Mouse (Mus musculus) heart, embryonic 13.5 days (tissue): ENCODE measurements around the gene Serinc2. TPM values are rescaled to one million over a fixed set of nuclear protein-coding genes. Genes with fewer than 3 reads are reported as not detected.
A peak's percentile ranks its signal among the peaks of the same experiment; 100 is the strongest.

Source experiments
- ATAC-seq: fragments of 200-750 bp; cut with Nextera tagmentation; 2 replicates; pipeline ENCODE4 v1.8.0; 2017; ENCODE audit warnings: moderate TSS enrichment; ENCODE audit not compliant: insufficient number of reproducible peaks, low FRiP score, low TSS enrichment; ENCODE audit errors: extremely low read depth
- H3K27ac ChIP-seq: fragments of 300-500 bp; sonication (generic); replicated peaks from 2 replicates; pipeline ENCODE4 v1.5.1; 2015; ENCODE audit warnings: moderate library complexity, mild to moderate bottlenecking, inconsistent platforms
- H3K27me3 ChIP-seq: fragments of 300-500 bp; sonication (generic); replicated peaks from 2 replicates; pipeline ENCODE4 v1.6.1; 2015; ENCODE audit warnings: mild to moderate bottlenecking, inconsistent platforms
- H3K36me3 ChIP-seq: fragments of 300-500 bp; sonication (generic); 2 replicates; pipeline ENCODE4 v1.6.1; 2015; ENCODE audit warnings: mild to moderate bottlenecking, inconsistent platforms
- H3K4me1 ChIP-seq: fragments of 300-500 bp; sonication (generic); 2 replicates; pipeline ENCODE4 v1.6.1; 2015; ENCODE audit warnings: inconsistent platforms
- H3K4me2 ChIP-seq: fragments of 300-500 bp; sonication (generic); 2 replicates; pipeline ENCODE4 v1.6.1; 2015; ENCODE audit warnings: inconsistent platforms, mild to moderate bottlenecking, moderate library complexity
- H3K4me3 ChIP-seq: fragments of 300-500 bp; sonication (generic); 2 replicates; pipeline ENCODE4 v1.5.1; 2015; ENCODE audit warnings: moderate library complexity, mild to moderate bottlenecking, inconsistent platforms
- H3K9ac ChIP-seq: fragments of 300-500 bp; sonication (generic); 2 replicates; pipeline ENCODE4 v1.6.1; 2015; ENCODE audit warnings: inconsistent platforms, mild to moderate bottlenecking, moderate library complexity
- H3K9me3 ChIP-seq: fragments of 300-500 bp; sonication (generic); 2 replicates; pipeline ENCODE4 v1.6.1; 2016; ENCODE audit warnings: inconsistent platforms
- WGBS: fragments of 180-500 bp; shearing (Covaris S2); methylation state at CpG from one replicate; pipeline ENCODE4 v1.1.7; 2015; ENCODE audit warnings: mixed read lengths; 5-methylcytosine and 5-hydroxymethylcytosine counted together
- polyA plus RNA-seq: library from polyadenylated mRNA; unstranded; fragments of >200 nt; fragmentation: Nextera tagmentation; extraction: Ambion mirVana; gene quantifications from 2 replicates; pipeline ENCODE4 v1.2.1, GENCODE M21; 2015

The Serinc2 gene
- polyA plus RNA-seq, 1 experiment from 2014 or later, result 10.9 TPM

GRCm38 (mm10) chr4:130274346-130275015 lies 4.5 kb downstream of the Serinc2 start:
- Histone ChIP-seq H3K36me3 (no peaks in the 10 kb centered on the region), H3K4me1 (peaks cover 23% of the 10 kb centered on the region), H3K4me2 (peak overlapping the region; percentile 94), H3K4me3 (peak overlapping the region; percentile 66), H3K9ac (peak overlapping the region; percentile 83), H3K27ac (peak overlapping the region; percentile 63), H3K9me3 (no peaks in the 10 kb centered on the region), H3K27me3 (peaks cover 94% of the 10 kb centered on the region)
- WGBS, result 1% methylated on average over 29 of the region's 29 CpGs
- no peak for ATAC-seq

DNA sequence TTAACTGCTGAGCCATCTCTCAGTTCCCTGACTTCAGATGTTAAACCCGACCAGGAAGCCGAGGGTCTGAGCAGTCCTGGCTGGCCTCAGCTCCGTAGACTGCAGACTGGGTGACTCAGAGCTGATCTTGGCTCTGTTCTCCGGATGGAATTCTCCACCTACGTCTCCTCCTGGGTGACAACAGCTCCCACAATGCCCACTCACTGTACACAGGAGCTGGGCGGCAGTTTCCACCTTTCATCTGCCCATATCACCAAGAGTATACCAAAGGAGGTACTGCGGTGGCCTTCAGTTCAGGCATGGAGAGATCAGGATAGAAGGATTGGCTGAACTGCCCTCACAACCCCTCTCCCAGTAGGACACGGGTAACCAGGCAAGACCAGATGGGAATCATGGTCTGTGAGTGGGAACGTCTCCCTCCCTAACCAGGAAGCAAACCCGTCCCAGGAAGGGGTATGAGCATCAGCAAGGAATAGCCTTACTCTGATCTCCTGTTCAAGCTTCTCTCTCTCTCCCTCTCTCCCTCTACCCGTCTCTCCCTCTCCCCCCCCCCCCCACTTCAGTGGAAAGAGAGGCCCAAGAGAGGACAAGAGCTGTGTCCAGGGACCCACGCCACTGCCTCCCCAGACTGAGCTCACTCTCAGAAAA lies 5.2 kb downstream of the Serinc2 start:
- 11% methylated on average over 11 of the region's 12 CpGs for WGBS
- Histone ChIP-seq H3K27ac (peak overlapping the region; percentile 63), H3K4me3 (peak overlapping the region; percentile 66), H3K9me3 (no peaks in the 10 kb centered on the region), H3K27me3 (peaks cover 95% of the 10 kb centered on the region), H3K4me1 (peaks cover 23% of the 10 kb centered on the region), H3K36me3 (no peaks in the 10 kb centered on the region), H3K4me2 (peak overlapping the region; percentile 94), H3K9ac (peak overlapping the region; percentile 83)
- ATAC-seq, result peak; percentile 21; the same call in 1 of the 2 replicates

- Histone ChIP-seq H3K27me3 (peaks cover 68% of the 10 kb centered on the region), H3K9me3 (no peaks in the 10 kb centered on the region), H3K9ac (no peak overlapping the region), H3K4me3 (no peak overlapping the region), H3K27ac (no peak overlapping the region), H3K4me1 (peaks cover 30% of the 10 kb centered on the region), H3K36me3 (no peaks in the 10 kb centered on the region), H3K4me2 (no peak overlapping the region)
- 71% methylated on average over 6 of the region's 6 CpGs for WGBS
- no peak for ATAC-seq
These were observed 8.2 kb downstream of the Serinc2 start for GRCm38 (mm10) chr4:130270611-130271347.

GRCm38 (mm10) chr4:130270089-130270488 lies 8.9 kb downstream of the Serinc2 start:
- Histone ChIP-seq H3K4me1 (peaks cover 26% of the 10 kb centered on the region), H3K4me2 (no peak overlapping the region), H3K9me3 (no peaks in the 10 kb centered on the region), H3K27me3 (peaks cover 68% of the 10 kb centered on the region), H3K4me3 (no peak overlapping the region), H3K9ac (no peak overlapping the region), H3K36me3 (no peaks in the 10 kb centered on the region), H3K27ac (no peak overlapping the region)
- no peak for ATAC-seq
- 63% methylated on average over 8 of the region's 8 CpGs for WGBS

DNA sequence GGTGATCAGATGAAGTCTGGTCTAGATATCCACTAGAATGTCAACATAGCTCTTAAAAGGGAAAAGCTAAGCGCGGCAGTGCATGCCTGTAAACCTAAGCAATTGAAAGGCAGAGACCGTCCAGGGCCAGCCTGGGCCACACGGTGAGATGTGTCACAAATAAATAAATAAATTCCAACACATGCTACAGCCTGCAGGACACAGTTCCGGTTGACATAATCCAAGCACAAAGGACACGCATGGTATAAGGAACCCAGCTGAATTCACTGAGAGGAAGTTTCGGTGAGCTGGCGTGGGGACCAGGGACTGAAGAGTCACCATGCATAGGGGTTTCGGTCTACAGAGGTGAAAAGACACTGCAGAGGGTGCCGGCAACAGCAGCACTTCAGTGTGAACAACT lies 10.3 kb downstream of the Serinc2 start:
- Histone ChIP-seq H3K9ac (no peak overlapping the region), H3K27me3 (peaks cover 67% of the 10 kb centered on the region), H3K36me3 (no peaks in the 10 kb centered on the region), H3K4me2 (no peak overlapping the region), H3K4me3 (no peak overlapping the region), H3K9me3 (no peaks in the 10 kb centered on the region), H3K27ac (no peak overlapping the region), H3K4me1 (peaks cover 12% of the 10 kb centered on the region)
- WGBS, result 87% methylated on average over 10 of the region's 10 CpGs
- no peak for ATAC-seq

DNA sequence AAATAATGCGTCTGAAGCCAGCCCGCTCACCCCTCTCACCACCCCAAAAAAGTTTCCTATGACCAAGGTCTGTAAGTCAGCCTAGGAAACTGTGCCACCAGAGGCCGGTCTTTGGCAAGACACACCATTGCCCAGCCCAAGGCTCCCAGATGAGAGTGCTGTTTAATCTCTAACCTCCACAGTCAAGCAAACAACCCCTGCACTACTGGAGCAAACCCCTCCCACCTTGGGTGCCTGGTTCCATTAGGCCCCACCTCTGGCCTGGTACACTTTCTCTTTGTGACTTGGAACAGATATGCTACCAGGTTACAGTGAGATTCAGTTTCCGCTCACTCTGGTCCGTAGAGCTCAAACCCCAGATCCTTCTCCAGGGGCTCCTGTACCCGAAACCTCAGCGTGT lies 11.9 kb downstream of the Serinc2 start:
- Histone ChIP-seq H3K4me1 (peaks cover 7% of the 10 kb centered on the region; the same call in 1 of the 2 replicates), H3K9me3 (no peaks in the 10 kb centered on the region), H3K27me3 (peaks cover 61% of the 10 kb centered on the region), H3K9ac (no peak overlapping the region), H3K4me3 (no peak overlapping the region), H3K27ac (no peak overlapping the region), H3K36me3 (no peaks in the 10 kb centered on the region), H3K4me2 (no peak overlapping the region)
- no peak for ATAC-seq
- WGBS, result 76% methylated on average over 7 of the region's 7 CpGs

- H3K9me3 ChIP-seq, result no peaks in the 10 kb centered on the region
- H3K27ac ChIP-seq, result no peak overlapping the region
- peaks cover 7% of the 10 kb centered on the region; the same call in 1 of the 2 replicates for H3K4me1 ChIP-seq
- H3K36me3 ChIP-seq, result no peaks in the 10 kb centered on the region
- no peak overlapping the region for H3K9ac ChIP-seq
- WGBS, result 60% methylated on average over 9 of the region's 9 CpGs
- H3K27me3 ChIP-seq, result peaks cover 57% of the 10 kb centered on the region
- H3K4me3 ChIP-seq, result no peak overlapping the region
- no peak for ATAC-seq
- no peak overlapping the region for H3K4me2 ChIP-seq
These were observed 12.4 kb downstream of the Serinc2 start for GRCm38 (mm10) chr4:130266601-130267000.

DNA sequence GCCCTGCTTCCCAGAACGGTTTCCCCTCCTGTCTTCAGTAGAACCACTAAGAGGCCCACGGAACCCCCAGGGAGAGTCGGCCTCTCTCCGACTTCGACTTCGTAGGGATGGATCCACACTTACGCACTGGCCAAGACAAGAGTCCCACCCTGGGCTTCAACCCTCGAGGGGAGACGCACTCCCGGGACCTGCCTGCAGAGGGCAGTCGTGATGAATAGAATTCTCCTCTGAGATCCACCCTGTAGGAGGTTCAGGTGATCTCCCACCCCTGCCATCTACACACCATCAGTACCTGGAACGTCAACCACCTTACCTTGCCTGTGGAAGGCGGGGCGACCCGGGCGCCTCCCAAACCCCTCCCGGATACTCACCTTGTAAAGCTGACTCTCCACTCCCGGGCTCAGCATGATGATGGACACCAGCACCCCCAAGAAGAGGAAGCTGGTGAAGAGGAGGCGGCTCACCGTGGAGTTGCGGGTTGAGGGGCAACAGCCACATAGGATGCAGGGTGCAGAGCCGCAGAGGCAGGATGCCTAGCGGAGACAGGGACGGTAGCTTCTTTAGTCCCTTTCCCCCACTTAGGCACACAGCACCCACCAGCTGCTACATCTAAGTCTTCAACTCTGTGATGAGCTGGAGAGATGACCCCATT lies 14.2 kb downstream of the Serinc2 start:
- Histone ChIP-seq H3K4me3 (no peak overlapping the region), H3K9me3 (no peaks in the 10 kb centered on the region), H3K27ac (no peak overlapping the region), H3K9ac (0 out of 2 replicates have a peak overlapping the region, but pooled peaks have one; percentile 28), H3K4me2 (no peak overlapping the region), H3K27me3 (peaks cover 51% of the 10 kb centered on the region), H3K36me3 (no peaks in the 10 kb centered on the region), H3K4me1 (peaks cover 7% of the 10 kb centered on the region; the same call in 1 of the 2 replicates)
- WGBS, result 18% methylated on average over 24 of the region's 24 CpGs
- ATAC-seq, result no peak

GRCm38 (mm10) chr4:130264131-130264530 lies 14.9 kb downstream of the Serinc2 start:
- Histone ChIP-seq H3K4me3 (no peak overlapping the region), H3K4me1 (peaks cover 7% of the 10 kb centered on the region; the same call in 1 of the 2 replicates), H3K9me3 (no peaks in the 10 kb centered on the region), H3K36me3 (no peaks in the 10 kb centered on the region), H3K27me3 (peaks cover 48% of the 10 kb centered on the region), H3K9ac (peak overlapping the region; percentile 28; the same call in 1 of the 2 replicates), H3K4me2 (no peak overlapping the region), H3K27ac (no peak overlapping the region)
- 33% methylated on average over 11 of the region's 11 CpGs for WGBS
- no peak for ATAC-seq

DNA sequence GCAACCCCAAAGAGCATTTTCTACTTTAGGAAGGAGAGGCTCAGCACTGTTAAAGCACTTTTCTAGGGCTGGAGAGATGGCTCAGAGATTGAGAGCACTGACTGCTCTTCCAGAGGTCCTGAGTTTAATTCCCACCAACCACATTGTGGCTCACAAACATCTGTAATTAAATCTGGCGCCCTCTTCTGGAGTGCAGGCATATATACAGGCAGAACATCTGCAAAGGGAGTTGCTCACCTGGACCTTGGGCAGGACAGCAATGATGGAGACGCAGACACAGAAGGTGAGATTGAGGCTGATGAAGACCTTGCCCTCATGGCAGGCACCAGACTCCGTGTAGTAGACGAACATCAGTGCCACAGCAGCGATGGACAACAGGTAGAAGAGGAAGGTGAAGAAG lies 18.6 kb downstream of the Serinc2 start:
- H3K27ac ChIP-seq, result no peak overlapping the region
- no peak overlapping the region for H3K4me2 ChIP-seq
- H3K36me3 ChIP-seq, result no peaks in the 10 kb centered on the region
- H3K27me3 ChIP-seq, result peaks cover 39% of the 10 kb centered on the region
- 29% methylated on average over 5 of the region's 5 CpGs for WGBS
- H3K4me1 ChIP-seq, result no peaks in the 10 kb centered on the region
- no peak overlapping the region for H3K4me3 ChIP-seq
- no peaks in the 10 kb centered on the region for H3K9me3 ChIP-seq
- no peak overlapping the region for H3K9ac ChIP-seq
- no peak for ATAC-seq
